Mouse (Mus musculus) adrenal gland, adult 18-20 months (tissue): ENCODE results near the gene Lsm6. TPM values are rescaled to one million over a fixed set of nuclear protein-coding genes. Genes with fewer than 3 reads are reported as not detected.

Experiments
- DNase-seq, 2 experiments: peaks; one replicate each; pipeline ENCODE4 v3.0.0; 2021 to 2022; ENCODE audit warnings: low spot score in 2 of 2
- total RNA-seq, 2 experiments: library from RNA; stranded (reverse); gene quantifications; 1 replicate in 1 of 2; 2 replicates in 1 of 2; pipeline ENCODE4 v1.2.3; 2021

The Lsm6 gene
- total RNA-seq, 2 experiments from 2014 or later, result 101 to 136 TPM

DNA sequence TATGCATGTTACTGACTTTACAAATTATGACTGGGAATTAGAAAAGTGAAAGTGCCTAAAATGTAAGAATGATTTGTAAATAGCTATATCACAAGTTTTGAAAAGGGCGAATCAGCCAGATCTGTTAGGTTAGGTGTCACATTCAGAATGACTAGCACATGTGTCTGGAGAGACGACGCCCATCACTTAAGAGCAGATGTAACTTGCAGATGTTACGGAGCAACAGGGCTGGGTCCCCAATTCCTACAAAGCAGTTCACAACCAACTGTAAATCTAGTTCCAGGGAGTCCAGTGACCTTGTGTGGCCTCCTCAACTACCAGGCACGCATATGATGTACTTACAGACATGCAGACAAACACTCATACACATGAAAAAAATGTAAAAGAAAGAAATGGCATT is 12.5 kb downstream of the Lsm6 start:
- no peak for DNase-seq

DNA sequence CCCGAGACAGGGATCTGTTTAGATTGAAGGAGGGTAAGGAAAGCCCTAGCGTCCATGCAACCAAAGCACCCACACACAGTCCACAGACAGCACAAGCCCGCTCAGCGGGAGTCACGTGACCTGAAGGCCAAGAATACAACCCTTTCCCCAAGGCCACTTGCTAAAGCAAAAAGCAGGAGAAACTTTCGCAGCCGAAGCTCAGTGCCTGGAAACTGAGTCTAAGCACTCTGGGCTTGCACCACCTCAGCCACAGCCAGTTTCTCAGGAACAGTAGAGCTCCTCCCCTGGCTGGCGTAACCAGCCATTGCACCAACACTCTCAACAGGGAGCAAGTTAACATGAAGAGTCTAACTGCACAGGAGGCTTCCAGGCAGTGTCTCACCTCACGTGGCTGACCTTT is 13.7 kb downstream of the Lsm6 start:
- no peak for DNase-seq

DNA sequence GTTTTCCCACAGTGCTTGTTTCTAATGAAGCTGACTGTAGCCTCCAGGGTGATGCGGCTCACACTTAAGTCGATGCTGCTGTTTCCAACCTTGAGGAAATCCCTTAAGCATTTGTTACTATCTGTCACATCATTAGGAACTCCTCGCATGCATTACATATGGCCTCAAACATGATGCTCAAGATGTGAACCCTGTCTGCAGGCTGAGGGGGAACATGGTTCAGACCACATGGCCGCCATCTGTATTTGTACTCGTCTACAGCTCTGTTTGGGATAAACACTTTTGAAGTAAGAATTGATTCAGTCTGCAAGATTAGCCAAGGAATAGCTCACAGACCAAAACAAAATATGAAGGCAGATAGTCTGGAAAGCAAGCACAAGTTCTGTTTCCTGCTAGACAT is 14.9 kb downstream of the Lsm6 start:
- no peak for DNase-seq

DNA sequence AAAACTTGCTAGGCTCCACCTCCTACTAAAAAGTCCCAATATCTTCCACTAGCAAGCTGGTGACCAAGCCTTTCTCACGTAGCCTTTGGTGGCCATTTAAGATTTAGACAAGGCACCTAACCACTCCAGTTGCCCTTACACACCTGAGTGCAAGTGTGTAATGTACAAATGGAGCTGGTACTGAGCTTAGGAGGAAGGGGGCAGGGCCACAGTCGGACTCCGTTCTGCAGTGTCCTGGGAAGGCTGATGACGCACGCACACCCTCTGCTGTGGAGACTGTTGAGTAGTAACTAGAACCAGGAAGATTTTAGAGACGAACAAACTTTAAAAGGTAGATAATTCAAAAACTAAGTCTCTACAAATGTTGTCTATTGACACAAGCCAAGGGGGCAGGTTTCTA is 19.7 kb downstream of the Lsm6 start:
- DNase-seq, result no peak

DNA sequence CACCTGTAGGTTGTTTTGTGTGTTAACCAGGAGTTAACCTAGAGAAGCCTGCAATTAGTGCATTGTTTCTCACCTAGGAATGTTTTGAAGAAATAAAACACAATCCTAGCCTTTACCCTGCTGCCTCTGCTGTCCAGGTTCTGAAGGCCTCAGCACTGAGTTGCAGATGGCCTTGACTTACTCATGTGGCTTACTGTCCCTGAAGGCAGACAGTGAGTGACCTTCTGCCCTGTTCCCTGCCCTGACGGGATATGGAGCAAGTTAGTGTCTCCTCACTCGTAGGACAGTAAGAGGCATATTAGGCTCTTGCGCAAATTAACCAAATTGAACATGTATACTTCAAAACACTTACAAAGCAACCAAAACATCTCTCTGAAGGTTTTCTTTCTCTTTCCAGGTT is 22.3 kb downstream of the Lsm6 start:
- no peak for DNase-seq

DNA sequence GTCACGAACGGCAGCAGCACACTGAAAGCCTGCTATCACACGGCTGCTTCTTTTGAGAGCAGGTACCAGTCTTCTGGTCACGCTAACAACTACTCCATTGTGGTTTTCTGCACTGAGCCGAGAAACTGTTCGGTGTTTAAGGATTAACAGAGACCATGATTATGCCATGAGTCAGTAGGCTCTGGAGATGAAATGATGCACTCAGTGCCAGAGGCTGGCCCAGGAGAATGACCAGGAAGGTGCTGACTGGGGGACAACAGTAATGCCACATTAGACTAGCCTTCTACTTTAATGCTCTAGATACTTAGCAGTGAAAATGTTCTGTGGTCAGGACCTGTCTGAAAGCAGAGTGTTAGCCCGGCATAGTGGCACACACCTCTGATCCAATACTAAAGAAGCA is 23.0 kb downstream of the Lsm6 start:
- DNase-seq, result no peak

DNA sequence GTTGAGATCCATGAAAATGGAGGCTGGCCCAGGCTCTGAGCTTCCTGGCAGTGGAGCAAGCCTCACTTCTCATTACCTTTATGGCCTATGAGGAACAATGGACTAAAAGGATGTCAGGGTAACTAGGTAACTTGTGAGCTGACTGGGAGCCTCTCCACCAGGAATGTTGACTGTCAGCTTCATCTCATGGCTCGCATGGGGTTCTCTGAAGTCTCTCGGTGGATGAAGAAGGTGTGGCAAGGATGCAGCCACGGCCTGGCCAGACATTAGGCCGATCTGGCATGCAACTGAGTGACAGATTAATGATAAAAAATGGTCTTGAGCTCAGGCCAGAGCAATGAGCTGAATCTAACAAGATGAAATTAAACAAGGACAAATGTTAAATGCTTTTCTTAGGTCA is 27.7 kb downstream of the Lsm6 start:
- no peak for DNase-seq

DNA sequence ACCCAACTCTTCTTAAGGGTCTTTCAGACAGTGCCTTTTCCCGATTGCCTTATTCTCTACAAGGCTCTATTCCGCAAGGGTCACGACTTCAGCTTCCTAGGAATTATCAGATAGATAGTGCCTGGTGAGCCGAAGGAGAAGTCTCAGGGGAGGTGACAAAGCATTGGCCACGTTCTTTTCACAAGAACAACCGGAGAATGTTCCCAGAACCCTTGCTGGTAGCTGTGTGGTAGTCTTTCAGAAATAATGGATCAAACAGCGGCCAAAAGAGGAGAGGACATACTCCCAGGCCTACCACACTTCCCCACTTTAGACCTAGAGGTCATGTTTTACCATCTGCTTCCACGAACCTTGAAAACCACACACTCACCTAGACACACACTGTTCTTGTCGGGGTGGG is 44.1 kb downstream of the Lsm6 start:
- DNase-seq, result no peak

DNA sequence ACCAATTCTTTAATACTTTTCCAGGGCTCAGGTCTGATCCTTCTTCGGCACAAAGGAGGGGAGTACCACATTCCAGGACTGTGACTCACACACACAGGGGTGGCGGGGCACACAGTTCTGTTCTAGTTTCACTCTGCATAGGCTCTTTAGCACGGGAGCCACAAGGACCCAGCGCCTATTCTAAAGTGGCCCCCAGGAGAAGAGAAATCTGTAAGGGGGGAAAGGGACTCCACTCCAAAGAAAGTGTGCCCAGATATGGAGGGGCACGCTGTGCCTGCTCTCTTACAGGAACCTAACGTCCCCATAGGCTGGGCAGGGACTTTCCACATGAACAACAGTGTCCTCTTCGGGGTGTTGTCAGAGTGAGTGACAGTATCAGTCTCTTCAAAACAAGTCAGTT is 49.7 kb downstream of the Lsm6 start:
- no peak for DNase-seq

DNA sequence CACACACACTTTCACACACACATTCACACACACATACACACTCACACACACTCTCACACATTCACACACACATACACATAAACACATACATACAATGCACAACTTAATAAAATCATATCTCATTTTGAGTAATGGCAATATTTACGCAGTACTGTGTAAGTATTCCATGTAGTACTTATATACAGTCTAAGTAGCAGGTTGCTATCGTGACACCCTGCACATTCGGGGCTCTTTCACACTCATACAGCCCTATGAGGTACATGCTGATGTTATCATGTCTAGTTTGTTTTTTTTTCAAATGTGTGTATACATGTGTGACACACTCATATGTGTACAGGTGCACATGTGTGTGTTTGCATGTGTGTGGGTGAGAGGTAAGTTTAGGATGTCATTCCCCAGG is 50.4 kb downstream of the Lsm6 start:
- no peak for DNase-seq

DNA sequence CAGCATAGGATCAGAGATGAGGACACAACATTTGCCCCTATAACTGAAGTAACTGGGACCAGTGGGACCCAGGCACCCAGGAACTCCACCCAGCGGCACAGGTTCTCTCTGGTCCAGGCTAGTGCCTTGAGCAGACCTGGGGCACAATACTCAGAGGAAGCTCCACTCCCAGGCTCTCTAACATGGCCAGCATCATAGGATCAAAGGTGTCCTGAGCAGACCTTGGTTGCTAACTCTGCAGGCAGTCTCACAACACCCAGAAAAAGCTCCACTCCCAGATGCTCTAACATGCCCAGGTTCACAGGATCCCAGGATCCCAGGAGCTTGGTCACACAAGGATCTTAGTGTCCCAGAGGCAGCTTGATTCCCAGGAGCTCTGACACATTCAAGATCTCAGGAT is 55.4 kb downstream of the Lsm6 start:
- no peak for DNase-seq

DNA sequence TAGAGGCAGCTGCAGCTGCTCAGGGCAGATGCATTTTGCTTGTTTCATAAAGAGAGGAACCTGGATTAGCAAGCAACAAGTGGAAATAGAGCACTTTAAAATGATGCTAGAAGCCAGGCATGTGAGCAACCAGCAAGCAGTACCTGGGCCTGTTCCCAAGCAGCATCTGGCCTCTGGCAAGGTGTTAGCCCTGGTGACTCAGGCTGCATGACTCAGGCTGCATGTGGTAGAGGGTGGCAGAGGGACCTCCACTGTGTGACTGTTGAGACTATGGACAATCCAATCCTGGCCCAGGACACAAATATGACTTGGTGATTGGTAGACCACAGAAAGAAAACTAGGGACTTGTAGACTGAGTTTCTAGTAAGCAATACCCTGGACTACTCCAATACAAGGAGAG is 56.0 kb downstream of the Lsm6 start:
- no peak for DNase-seq

DNA sequence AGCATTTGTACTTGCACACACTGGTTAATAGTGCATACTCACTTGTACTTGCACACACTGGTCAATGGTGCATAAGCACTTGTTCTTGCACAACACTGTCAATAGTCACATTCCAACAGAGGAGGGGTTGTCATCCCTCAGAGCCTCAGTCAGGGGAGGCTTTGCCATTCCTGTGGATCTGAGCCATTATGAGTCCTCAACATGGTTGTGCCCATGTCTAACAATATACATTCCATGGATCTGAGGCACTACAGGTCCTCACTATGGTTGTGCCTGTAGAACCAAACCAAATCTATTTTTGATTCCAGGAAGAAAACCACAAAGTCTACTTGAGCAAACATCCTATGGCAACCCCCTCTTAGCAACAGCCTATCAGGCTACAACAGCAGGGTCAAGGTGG is 61.8 kb downstream of the Lsm6 start:
- no peak for DNase-seq

DNA sequence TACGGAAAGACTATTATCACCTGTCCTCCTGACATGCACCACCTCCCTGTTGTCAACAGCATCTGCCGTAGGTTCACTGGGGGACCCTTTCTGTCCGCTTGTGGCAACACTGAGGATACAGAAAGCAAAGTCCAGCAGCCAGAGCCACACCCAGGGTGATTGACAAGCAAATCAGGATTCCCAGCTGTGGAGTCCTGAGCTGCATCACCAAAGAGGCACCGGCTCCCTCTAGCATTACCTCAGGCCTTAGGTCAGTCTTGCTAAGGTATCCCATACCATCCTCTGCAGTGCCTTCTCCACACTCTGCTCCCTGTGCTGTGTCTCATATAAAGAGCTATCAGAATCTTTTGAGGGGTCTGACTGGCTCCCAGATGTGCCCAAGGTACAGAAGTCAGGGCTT is 66.0 kb downstream of the Lsm6 start:
- no peak for DNase-seq

Other genes with a start within 250 kb of the Lsm6 start
- 1 to 10 TPM; 6.1 to 6.8 TPM for gene Zfp827, start 207.3 kb upstream of the Lsm6 start, total RNA-seq